In genomic region chr4:115656535-115656922, GRCm38 (mm10) we compare ENCODE assay signal across 12 mouse cellular contexts. TPM values are rescaled to one million over a fixed set of nuclear protein-coding genes. Genes with fewer than 3 reads are reported as not detected.
"Had no signal": no experiment of that assay in that cellular context is flagged by ENCODE, and none has a peak within 500 bp of the region (broad histone marks: within the 10 kb centered on the region; RNA-seq: fewer than 3 reads in every experiment).

No protein-coding gene starts in this region.

RNA-seq across cellular contexts. Expression of gene Cyp4b1, which starts 9.0 kb away (rescaled TPM):
- total RNA-seq: neutrophil, adult 5-6 weeks had no signal

RNA-seq across cellular contexts. Expression of gene Cyp4a32, which starts 55.8 kb away (rescaled TPM):
- total RNA-seq: neutrophil, adult 5-6 weeks had no signal
- polyA plus RNA-seq: neural tube, embryonic 13.5 days; neural tube, embryonic 14.5 days; small intestine, adult 2 months; spleen, adult 2 months; stomach, embryonic 14.5 days; stomach, embryonic 15.5 days; stomach, embryonic 16.5 days; testis, adult 2 months; thymus, adult 2 months; thymus, postnatal 0 days; urinary bladder, adult 2 months had no signal
